Mouse (Mus musculus): ENCODE measurements around the gene Lyrm1. TPM values are rescaled to one million over a fixed set of nuclear protein-coding genes. Genes with fewer than 3 reads are reported as not detected.

Lyrm1 gene
- total RNA-seq, 4 experiments from 2014 or later = 8.2 to 11.5 (median 9.2) TPM

GRCm38 (mm10) chr7:119961107-119961506 lies 65.4 kb downstream of the Lyrm1 start:
- peak; percentile 55 to 58 for DNase-seq (ENCODE audit: low spot score in 2 of 2)

GRCm38 (mm10) chr7:119965205-119965604 lies 69.5 kb downstream of the Lyrm1 start:
- DNase-seq (ENCODE audit: low spot score in 2 of 2) = no peak

GRCm38 (mm10) chr7:119965651-119966395 lies 70.2 kb downstream of the Lyrm1 start:
- no peak for DNase-seq (ENCODE audit: low spot score in 2 of 2)

- no peak for DNase-seq (ENCODE audit: low spot score in 2 of 2)
Observed at GRCm38 (mm10) chr7:119969320-119969719, 73.7 kb downstream of the Lyrm1 start.

GRCm38 (mm10) chr7:119974214-119974613 lies 78.6 kb downstream of the Lyrm1 start:
- no peak for DNase-seq (ENCODE audit: low spot score in 2 of 2)

- DNase-seq (ENCODE audit: low spot score in 2 of 2) = no peak
Observed at GRCm38 (mm10) chr7:119976256-119976655, 80.6 kb downstream of the Lyrm1 start.

- DNase-seq (ENCODE audit: low spot score in 2 of 2) = no peak
Observed at GRCm38 (mm10) chr7:119977574-119977973, 81.9 kb downstream of the Lyrm1 start.

GRCm38 (mm10) chr7:119978576-119978975 lies 82.9 kb downstream of the Lyrm1 start:
- DNase-seq (ENCODE audit: low spot score in 2 of 2) = no peak

GRCm38 (mm10) chr7:119980170-119980569 lies 84.5 kb downstream of the Lyrm1 start:
- no peak for DNase-seq (ENCODE audit: low spot score in 2 of 2)

- DNase-seq (ENCODE audit: low spot score in 2 of 2) = peak in 1 of 2 experiments; percentile 5
Observed at GRCm38 (mm10) chr7:119985279-119985912, 89.7 kb downstream of the Lyrm1 start.

- DNase-seq (ENCODE audit: low spot score in 2 of 2) = no peak
Observed at GRCm38 (mm10) chr7:119997066-119997465, 101.4 kb downstream of the Lyrm1 start.

Other genes with a start within 250 kb of the Lyrm1 start
- gene Acsm4, start 205.8 kb upstream of the Lyrm1 start, total RNA-seq (2022) = not detected
- gene Thumpd1, start 175.1 kb upstream of the Lyrm1 start, total RNA-seq (2022) = 10 to 100 TPM; 16.1 to 22.1 (median 19.4) TPM
- gene Acsm3, start 134.9 kb upstream of the Lyrm1 start, total RNA-seq (2022) = 1 to 10 TPM in 1 of 4 experiments, under 1 TPM in 3; 0.12 to 1.6 (median 0.39) TPM
- under 1 TPM in 1 of 4 experiments, not detected in 3; 0.64 TPM for gene Rexo5, start 101.9 kb upstream of the Lyrm1 start, total RNA-seq (2022)
- gene Eri2, start 101.8 kb upstream of the Lyrm1 start, total RNA-seq (2022) = 1 to 10 TPM in 3 of 4 experiments, under 1 TPM in 1; 0.88 to 1.1 (median 1.1) TPM
- gene Dcun1d3, start 437 bp downstream of the Lyrm1 start, total RNA-seq (2022) = 10 to 100 TPM; 13.2 to 22.6 (median 20.8) TPM
- gene Dnah3, start 199.4 kb downstream of the Lyrm1 start, total RNA-seq (2022) = under 1 TPM; 0.02 to 0.08 (median 0.04) TPM
- 10 to 100 TPM in 3 of 4 experiments, 1 to 10 TPM in 1; 9.0 to 14.5 (median 12.6) TPM for gene Tmem159, start 206.5 kb downstream of the Lyrm1 start, total RNA-seq (2022)
- under 1 TPM in 3 of 4 experiments, not detected in 1; 0.20 to 0.31 (median 0.29) TPM for gene Zp2, start 249.4 kb downstream of the Lyrm1 start, total RNA-seq (2022)